Mouse (Mus musculus): Measurements from ENCODE around the gene Gm10053. TPM values are rescaled to one million over a fixed set of nuclear protein-coding genes. Genes with fewer than 3 reads are reported as not detected.

Gm10053 gene
- polyA plus RNA-seq, 1 experiment from 2014 or later, result 341 TPM

DNA sequence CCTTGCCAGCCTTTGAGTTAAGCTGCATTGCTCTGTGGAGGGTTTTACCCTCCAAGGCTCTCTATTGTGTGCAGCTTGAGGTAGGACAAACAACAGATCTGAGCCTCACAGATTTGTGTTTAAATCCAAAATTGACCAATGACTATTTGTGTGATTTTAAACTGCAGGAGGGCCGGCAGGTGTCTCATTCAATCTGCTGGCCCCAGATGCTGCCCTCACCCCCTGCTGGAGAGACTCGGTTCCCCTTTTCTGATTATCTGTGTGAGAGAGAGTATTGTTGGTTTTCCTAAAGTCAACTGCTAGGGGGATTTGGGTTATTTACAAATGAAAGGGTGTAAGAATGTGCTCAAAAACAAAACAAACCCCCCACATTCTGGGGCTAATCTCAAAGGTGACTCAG, 26.8 kb downstream of the Gm10053 start:
- Histone ChIP-seq H3K27ac (no peak overlapping the region), H3K9ac (no peak overlapping the region), H3K27me3 (replicated peaks) (peaks cover 60% of the 10 kb centered on the region), H3K4me1 (replicated peaks) (peaks cover 20% of the 10 kb centered on the region), H3K4me3 (replicated peaks) (no peak overlapping the region), H3K36me3 (no peaks in the 10 kb centered on the region), H3K9me3 (no peaks in the 10 kb centered on the region), H3K4me2 (replicated peaks) (no peak overlapping the region)
- 5% methylated on average over 2 of the region's 2 CpGs for WGBS
- ATAC-seq, result no peak

DNA sequence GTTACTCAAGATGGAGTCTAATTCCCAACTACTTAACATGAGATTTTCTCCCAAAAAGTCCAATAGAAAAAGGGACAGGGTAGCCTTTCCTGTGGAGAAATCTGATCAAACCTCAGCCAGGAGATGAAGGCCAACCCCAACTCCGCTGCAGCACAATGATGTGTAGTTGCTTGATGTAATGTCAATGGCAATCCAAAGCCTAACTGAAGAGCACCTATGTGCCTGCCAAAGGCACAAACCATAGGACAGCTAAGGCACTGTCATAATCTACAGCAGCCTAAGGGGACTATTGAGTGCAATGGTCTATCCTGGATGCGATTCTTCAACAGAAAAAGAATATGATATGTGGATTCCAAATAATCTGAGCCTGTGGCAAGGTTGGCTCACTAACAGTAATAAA, 27.3 kb downstream of the Gm10053 start:
- 46% methylated on average over 2 of the region's 2 CpGs for WGBS
- Histone ChIP-seq H3K9ac (no peak overlapping the region), H3K9me3 (no peaks in the 10 kb centered on the region), H3K27me3 (replicated peaks) (peaks cover 54% of the 10 kb centered on the region), H3K36me3 (no peaks in the 10 kb centered on the region), H3K4me3 (replicated peaks) (no peak overlapping the region), H3K27ac (no peak overlapping the region), H3K4me2 (replicated peaks) (no peak overlapping the region), H3K4me1 (replicated peaks) (peaks cover 14% of the 10 kb centered on the region)
- no peak for ATAC-seq

DNA sequence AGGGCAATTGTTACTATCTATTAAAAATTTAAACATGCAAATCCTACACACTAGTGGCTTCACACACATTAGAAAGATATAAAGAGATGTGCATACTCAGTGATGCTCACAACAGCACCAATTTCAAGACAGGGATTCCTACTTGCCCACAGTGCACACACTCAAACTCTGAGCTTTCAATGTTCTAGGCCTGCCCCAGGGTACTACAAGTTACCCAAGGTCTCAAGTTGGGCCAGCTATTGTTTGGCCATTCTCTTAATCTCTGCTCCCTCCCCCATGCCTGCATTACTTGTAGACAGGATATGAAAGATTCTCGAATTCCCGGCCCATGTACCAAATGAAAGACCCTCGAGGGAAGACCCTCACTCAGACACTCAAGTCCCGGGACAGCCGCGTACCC, 32.2 kb downstream of the Gm10053 start:
- WGBS, result 92% methylated on average over 6 of the region's 6 CpGs
- H3K4me2 ChIP-seq (replicated peaks), result no peak overlapping the region

DNA sequence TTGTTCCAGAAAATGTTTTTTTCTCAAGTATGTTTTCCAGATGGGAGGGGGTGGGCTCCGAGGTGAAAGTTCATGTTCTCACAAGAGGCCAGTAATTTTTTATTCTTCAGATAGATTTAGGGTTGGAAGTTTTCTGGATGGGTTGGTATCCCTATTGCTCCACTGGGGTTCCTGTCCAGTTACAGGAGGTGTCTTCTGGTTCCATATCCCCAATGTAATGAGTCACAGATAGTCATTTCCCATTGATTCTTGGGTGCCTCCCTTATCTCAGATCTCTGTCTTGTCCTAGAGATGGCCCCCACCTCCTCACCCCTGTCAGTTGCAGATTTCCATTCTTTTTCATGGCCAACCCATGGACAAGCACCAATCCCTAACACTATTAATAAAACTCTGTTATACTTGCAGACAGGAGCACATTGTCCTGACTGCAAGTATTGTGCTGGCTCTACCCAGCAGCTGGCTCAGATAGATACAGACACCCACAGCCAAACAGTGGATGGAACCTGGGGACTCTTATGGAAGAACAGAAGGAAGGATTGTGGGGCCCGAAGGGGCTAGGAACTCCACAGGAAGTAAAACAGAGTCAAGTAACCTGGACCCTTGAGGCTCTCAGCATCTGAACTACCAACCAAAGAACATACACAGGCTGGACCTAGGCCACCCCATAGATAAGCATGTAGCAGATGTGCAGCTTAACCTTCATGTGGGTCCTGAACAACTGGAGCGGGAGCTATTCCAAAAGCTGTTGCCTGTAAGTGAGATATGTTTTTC, 33.1 kb downstream of the Gm10053 start:
- Histone ChIP-seq H3K27me3 (replicated peaks) (peaks cover 5% of the 10 kb centered on the region), H3K4me2 (replicated peaks) (no peak overlapping the region), H3K36me3 (no peaks in the 10 kb centered on the region), H3K9me3 (no peaks in the 10 kb centered on the region), H3K4me1 (replicated peaks) (no peaks in the 10 kb centered on the region), H3K4me3 (replicated peaks) (no peak overlapping the region), H3K27ac (no peak overlapping the region), H3K9ac (no peak overlapping the region)
- no peak for ATAC-seq
- WGBS, result 90% methylated on average over 3 of the region's 3 CpGs

More for the DNA sequence above, 32.2 kb downstream of the Gm10053 start:
- H3K27me3 ChIP-seq (replicated peaks), result peaks cover 13% of the 10 kb centered on the region
- no peaks in the 10 kb centered on the region for H3K36me3 ChIP-seq
- no peak overlapping the region for H3K27ac ChIP-seq
- H3K4me1 ChIP-seq (replicated peaks), result no peaks in the 10 kb centered on the region
- no peak for ATAC-seq
- no peaks in the 10 kb centered on the region for H3K9me3 ChIP-seq
- no peak overlapping the region for H3K9ac ChIP-seq
- H3K4me3 ChIP-seq (replicated peaks), result no peak overlapping the region

DNA sequence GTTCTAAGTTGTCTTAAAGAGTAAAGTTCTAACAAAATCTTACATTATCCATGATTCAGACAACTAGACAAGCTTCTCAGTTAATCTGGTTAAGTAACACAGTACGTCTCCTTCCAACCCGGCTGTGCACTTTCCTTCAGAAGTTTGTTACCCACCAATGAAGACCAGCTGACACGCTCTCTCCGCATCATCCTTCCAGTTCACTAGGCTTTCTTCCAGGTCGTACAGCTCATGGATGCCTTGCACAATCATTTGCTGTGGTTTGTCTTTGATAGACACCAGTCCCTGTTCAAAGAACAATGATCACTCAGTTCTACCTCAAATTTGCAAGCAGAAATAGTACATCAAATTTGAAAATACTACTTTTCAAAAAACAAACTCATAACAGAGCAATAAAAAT, 45.4 kb downstream of the Gm10053 start:
- no peak for ATAC-seq
- 92% methylated on average over 5 of the region's 5 CpGs for WGBS
- Histone ChIP-seq H3K36me3 (0 out of 2 replicates have a peak, but pooled peaks cover 2% of the 10 kb centered on the region), H3K4me3 (replicated peaks) (no peak overlapping the region), H3K4me2 (replicated peaks) (no peak overlapping the region), H3K27me3 (replicated peaks) (no peaks in the 10 kb centered on the region), H3K9me3 (no peaks in the 10 kb centered on the region), H3K27ac (no peak overlapping the region), H3K9ac (no peak overlapping the region), H3K4me1 (replicated peaks) (no peaks in the 10 kb centered on the region)

Other genes starting within 250 kb of the Gm10053 start
- 4.8 and 5.4 TPM in 2 replicates for gene Tmem252, start 201.7 kb upstream of the Gm10053 start, polyA plus RNA-seq (2015; fragmentation: Nextera tagmentation; extraction: Ambion mirVana)
- 6.1 and 7.3 TPM in 2 replicates for gene Pgm5, start 13.8 kb upstream of the Gm10053 start, polyA plus RNA-seq (2015; fragmentation: Nextera tagmentation; extraction: Ambion mirVana)
- gene Foxd4, start 25.5 kb downstream of the Gm10053 start, polyA plus RNA-seq (2015; fragmentation: Nextera tagmentation; extraction: Ambion mirVana), result not detected in 2 replicates
- 16.2 and 18.8 TPM in 2 replicates for gene Cbwd1, start 85.9 kb downstream of the Gm10053 start, polyA plus RNA-seq (2015; fragmentation: Nextera tagmentation; extraction: Ambion mirVana)
- 5.0 TPM in 2 replicates for gene Dock8, start 123.8 kb downstream of the Gm10053 start, polyA plus RNA-seq (2015; fragmentation: Nextera tagmentation; extraction: Ambion mirVana)